Mouse (Mus musculus): ENCODE results near the gene Ndufa6. TPM values are rescaled to one million over a fixed set of nuclear protein-coding genes. Genes with fewer than 3 reads are reported as not detected.

Ndufa6 gene
- total and polyA plus RNA-seq, 3 experiments: 235 to 417 TPM; not detected in 1

GRCm38 (mm10) chr15:82346580-82347302 is 7.4 kb downstream of the Ndufa6 start:
- peak overlapping the region; percentile 67 to 83 for H3K4me3 ChIP-seq (ENCODE audit: control insufficient read depth in 1 of 2, insufficient read depth in 1 of 2, low read depth in 2 of 2, low read length in 2 of 2)
- H3K36me3 ChIP-seq (ENCODE audit: control insufficient read depth in 1 of 2, insufficient read depth in 2 of 2, low read length in 2 of 2): peaks cover 0 to 55% of the 10 kb centered on the region in 2 experiments; a peak in 2 of 4 replicates
- peak overlapping the region; percentile 87 for H3K27ac ChIP-seq (ENCODE audit: control insufficient read depth, low read depth, low read length)
- H3K9ac ChIP-seq (ENCODE audit: control insufficient read depth, low read depth, low read length, poor library complexity, severe bottlenecking): peak overlapping the region; percentile 73
- TF ChIP-seq MEF2A (IDR thresholded peaks at IDR 0.05; ENCODE audit: extremely low read depth, insufficient replicate concordance, low read depth, low read length, poor library complexity, severe bottlenecking) (no peak), TBP (IDR thresholded peaks at IDR 0.05; ENCODE audit: low read depth, low read length) (peak; percentile 36; the same call in 1 of the 2 replicates), ELF1 (IDR thresholded peaks at IDR 0.05; ENCODE audit: low read depth, low read length) (peak; percentile 63; the same call in 1 of the 2 replicates), EP300 (IDR thresholded peaks at IDR 0.05; ENCODE audit: low read depth in 1 of 2, low read length in 2 of 2) (0 out of 4 replicates have a peak, but pooled peaks of 1 of the 2 experiments have one; percentile 20), SIN3A (IDR thresholded peaks at IDR 0.05; ENCODE audit: low read length) (peak; percentile 12; the same call in 1 of the 2 replicates), MAZ (IDR thresholded peaks at IDR 0.05; ENCODE audit: low read depth, low read length) (peak; percentile 53; the same call in 1 of the 2 replicates), ETS1 (IDR thresholded peaks at IDR 0.05; ENCODE audit: low read depth, low read length) (0 out of 2 replicates have a peak, but pooled peaks have one; percentile 3), MAX (IDR thresholded peaks at IDR 0.05; ENCODE audit: low read length) (peak; percentile 49; the same call in 1 of the 2 replicates), NELFE (IDR thresholded peaks at IDR 0.05; ENCODE audit: low read depth, low read length) (0 out of 2 replicates have a peak, but pooled peaks have one; percentile 6), POLR2A (IDR thresholded peaks at IDR 0.05; ENCODE audit: control insufficient read depth in 1 of 2, insufficient read depth in 1 of 2, low read depth in 1 of 2, low read length in 2 of 2, poor library complexity in 1 of 2) (peak in 1 of 2 experiments; percentile 22; a peak in 1 of 4 replicates), POLR2AphosphoS5 (IDR thresholded peaks at IDR 0.05; ENCODE audit: borderline replicate concordance, low read depth, low read length) (no peak)
- DNase-seq (ENCODE audit: low read depth, low spot score): peak; percentile 69
- H3K4me1 ChIP-seq (ENCODE audit: control insufficient read depth in 1 of 2, insufficient read depth in 2 of 2, low read length in 2 of 2): peaks cover 14 to 61% of the 10 kb centered on the region in 2 experiments
- no peaks in the 10 kb centered on the region for H3K27me3 ChIP-seq (ENCODE audit: control insufficient read depth in 1 of 2, insufficient read depth in 2 of 2, low read length in 2 of 2)
- H3K79me2 ChIP-seq (ENCODE audit: control insufficient read depth, insufficient read depth, low read length, poor library complexity): peaks cover 40% of the 10 kb centered on the region
- no peaks in the 10 kb centered on the region for H3K9me3 ChIP-seq (replicated peaks; ENCODE audit: insufficient read depth, low read length)

DNA sequence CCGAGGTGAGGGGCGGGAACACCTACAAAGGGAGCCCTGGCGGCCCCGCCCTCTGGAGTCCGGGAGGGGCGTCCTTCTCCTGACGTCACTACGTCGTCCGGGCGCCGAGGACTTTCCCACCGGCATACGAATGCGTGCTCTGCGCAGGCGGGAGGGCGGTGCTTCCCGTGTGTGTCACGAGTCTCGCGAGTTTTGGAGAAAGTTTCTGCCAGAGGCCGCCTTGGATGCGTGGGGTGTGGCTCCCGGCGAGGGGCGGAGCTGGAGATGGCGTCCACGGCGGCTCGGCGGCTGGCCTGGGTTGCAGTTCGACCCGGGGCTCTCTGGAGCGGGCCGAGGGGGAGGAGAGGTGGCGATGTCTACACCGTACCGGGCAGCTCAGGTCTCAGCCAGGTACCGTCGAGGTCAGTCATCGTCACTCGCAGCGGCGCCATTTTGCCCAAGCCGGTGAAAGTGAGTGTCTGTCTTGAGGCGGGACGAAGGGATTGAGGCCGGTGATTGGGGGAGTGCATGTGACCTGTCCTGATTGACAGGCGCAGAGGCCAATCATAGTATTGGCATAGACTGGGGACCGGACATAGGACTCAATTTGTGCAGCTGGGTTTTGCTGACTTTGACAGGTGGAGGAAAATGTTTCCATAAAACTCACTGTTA is 8.2 kb downstream of the Ndufa6 start:
- Histone ChIP-seq H3K36me3 (ENCODE audit: control insufficient read depth in 1 of 2, insufficient read depth in 2 of 2, low read length in 2 of 2) (peaks cover 0 to 50% of the 10 kb centered on the region in 2 experiments; a peak in 2 of 4 replicates), H3K9ac (ENCODE audit: control insufficient read depth, low read depth, low read length, poor library complexity, severe bottlenecking) (peak overlapping the region; percentile 84), H3K4me1 (ENCODE audit: control insufficient read depth in 1 of 2, insufficient read depth in 2 of 2, low read length in 2 of 2) (peaks cover 9 to 56% of the 10 kb centered on the region in 2 experiments; a peak in 3 of 4 replicates), H3K79me2 (ENCODE audit: control insufficient read depth, insufficient read depth, low read length, poor library complexity) (peaks cover 43% of the 10 kb centered on the region), H3K27ac (ENCODE audit: control insufficient read depth, low read depth, low read length) (peak overlapping the region; percentile 90), H3K27me3 (ENCODE audit: control insufficient read depth in 1 of 2, insufficient read depth in 2 of 2, low read length in 2 of 2) (no peaks in the 10 kb centered on the region), H3K9me3 (replicated peaks; ENCODE audit: insufficient read depth, low read length) (no peaks in the 10 kb centered on the region), H3K4me3 (ENCODE audit: control insufficient read depth in 1 of 2, insufficient read depth in 1 of 2, low read depth in 2 of 2, low read length in 2 of 2) (peak overlapping the region; percentile 67 to 83)
- DNase-seq (ENCODE audit: low read depth, low spot score): peak; percentile 99
- TF ChIP-seq POLR2AphosphoS2 (IDR thresholded peaks at IDR 0.05; ENCODE audit: low read length) (peak; percentile 99), POLR2AphosphoS5 (IDR thresholded peaks at IDR 0.05; ENCODE audit: borderline replicate concordance, low read depth, low read length) (peak; percentile 95; the same call in 1 of the 2 replicates), NELFE (IDR thresholded peaks at IDR 0.05; ENCODE audit: low read depth, low read length) (peak; percentile 61; the same call in 1 of the 2 replicates), USF1 (IDR thresholded peaks at IDR 0.05; ENCODE audit: low read depth, low read length) (peak; percentile 84), MAZ (IDR thresholded peaks at IDR 0.05; ENCODE audit: low read depth, low read length) (peak; percentile 88), UBTF (IDR thresholded peaks at IDR 0.05; ENCODE audit: borderline replicate concordance, insufficient read depth, low read depth, low read length) (no peak), GABPA (IDR thresholded peaks at IDR 0.05; ENCODE audit: low read depth, low read length) (no peak), MYC (IDR thresholded peaks at IDR 0.05; ENCODE audit: low read depth, low read length) (no peak; the same call in 1 of the 2 replicates), NRF1 (IDR thresholded peaks at IDR 0.05; ENCODE audit: insufficient read depth, low read depth, low read length, poor library complexity, severe bottlenecking) (peak; percentile 89), GATA1 (IDR thresholded peaks at IDR 0.05; ENCODE audit: low read depth, low read length) (no peak), ELF1 (IDR thresholded peaks at IDR 0.05; ENCODE audit: low read depth, low read length) (peak; percentile 65), MAFK (IDR thresholded peaks at IDR 0.05; ENCODE audit: borderline replicate concordance, low read depth, low read length) (no peak), MXI1 (IDR thresholded peaks at IDR 0.05; ENCODE audit: low read depth, low read length) (peak; percentile 32; the same call in 1 of the 2 replicates), ZKSCAN1 (IDR thresholded peaks at IDR 0.05; ENCODE audit: low read depth, low read length) (no peak; the same call in 1 of the 2 replicates), HCFC1 (IDR thresholded peaks at IDR 0.05; ENCODE audit: low read depth, low read length) (peak; percentile 85), ZNF384 (IDR thresholded peaks at IDR 0.05; ENCODE audit: low read depth, low read length) (no peak), ETS1 (IDR thresholded peaks at IDR 0.05; ENCODE audit: low read depth, low read length) (peak; percentile 26; the same call in 1 of the 2 replicates), TCF12 (IDR thresholded peaks at IDR 0.05; ENCODE audit: low read depth, low read length) (peak; percentile 0; the same call in 1 of the 2 replicates), ZMIZ1 (IDR thresholded peaks at IDR 0.05; ENCODE audit: low read depth, low read length) (peak; percentile 97), POLR2A (IDR thresholded peaks at IDR 0.05; ENCODE audit: control insufficient read depth in 1 of 2, insufficient read depth in 1 of 2, low read depth in 1 of 2, low read length in 2 of 2, poor library complexity in 1 of 2) (peak; percentile 71 to 75; a peak in 2 of 4 replicates), TBP (IDR thresholded peaks at IDR 0.05; ENCODE audit: low read depth, low read length) (peak; percentile 62)
